Comparison of ENCODE assay signal across 9 mouse cellular contexts in the genomic region with DNA sequence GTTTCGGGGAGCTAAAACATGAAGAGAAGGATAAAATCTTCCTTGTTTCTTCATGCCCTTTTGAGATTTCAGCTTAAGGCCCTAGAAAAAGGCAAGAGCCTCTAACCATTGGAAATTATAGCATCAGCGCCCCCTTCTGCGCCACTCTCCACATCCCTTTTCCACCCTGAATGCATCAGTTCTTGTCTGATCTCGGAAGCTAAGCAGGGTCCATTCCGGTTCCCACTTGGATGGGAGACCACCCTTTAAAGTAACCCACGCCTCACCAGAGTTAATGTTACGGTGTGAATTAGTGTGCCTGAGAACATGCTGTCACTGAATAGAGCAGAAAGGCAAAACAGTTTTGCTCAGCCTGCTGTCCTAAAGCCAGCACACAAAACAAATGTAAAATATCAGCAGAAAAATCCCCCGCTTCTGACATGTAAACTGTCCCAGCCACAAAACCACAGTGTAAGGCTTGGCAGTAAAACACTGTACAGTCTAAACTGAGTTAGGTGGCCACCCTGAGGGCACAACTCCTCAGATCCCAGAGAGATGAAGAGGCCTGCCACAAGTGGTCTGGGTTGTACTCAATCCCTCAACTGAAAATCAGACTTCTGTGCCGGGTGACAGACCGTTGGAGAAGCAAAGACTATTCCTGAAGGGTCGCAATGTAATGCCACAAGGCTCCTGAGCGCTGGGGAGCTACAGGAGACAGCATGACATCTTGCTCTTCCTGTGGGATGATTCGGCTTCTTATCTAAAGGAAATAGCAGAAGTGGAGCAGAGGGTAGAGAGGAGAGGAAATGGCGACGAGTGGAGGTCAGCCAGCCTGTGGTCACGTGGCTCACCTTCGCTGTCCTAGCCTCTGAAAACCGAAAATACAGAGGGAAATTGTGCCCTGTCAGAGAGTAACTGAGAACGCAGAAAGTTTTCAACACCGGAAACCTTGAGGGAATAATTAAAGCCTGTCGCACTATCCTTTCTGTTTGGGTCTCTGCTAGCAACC.
A peak's percentile ranks its signal among the peaks of the same experiment; 100 is the strongest.
DNase-seq lines count a peak whose midpoint lies in the region; ATAC-seq lines count a peak whose summit lies in the region.
"Had no signal": no experiment of that assay in that cellular context is flagged by ENCODE, and none has a peak within 500 bp of the region (broad histone marks: within the 10 kb centered on the region; RNA-seq: fewer than 3 reads in every experiment).

No protein-coding gene starts in this region.

- H3K27ac ChIP-seq in heart, embryonic 10.5 days: peak overlapping the region; percentile 31

- no peaks in the 10 kb centered on the region for H3K27me3 ChIP-seq in heart, embryonic 10.5 days (ENCODE audit: insufficient read depth, poor library complexity, severe bottlenecking)

- peak overlapping the region; percentile 22; the same call in 1 of the 2 replicates for H3K4me3 ChIP-seq in heart, embryonic 10.5 days

- ATAC-seq in megakaryocyte, adult 5-6 weeks (ENCODE audit: poor library complexity, severe bottlenecking): peak; percentile 74

- peak; percentile 23 to 52 for DNase-seq in cerebellum, postnatal 14 days
- no peak for DNase-seq in cerebellum, postnatal 36 days
- peak; percentile 18 for DNase-seq in 3T3-L1 (ENCODE audit: low read depth, low spot score)
- DNase-seq in brain, adult 2 months (ENCODE audit: low read depth, low spot score): peak; percentile 27
- DNase-seq in heart, embryonic 10.5 days (ENCODE audit: low spot score): no peak
- DNase-seq in kidney, postnatal 4 days: peak; percentile 60 to 68
- DNase-seq in thymus, postnatal 4 days: peak; percentile 74

- H3K9me3 ChIP-seq in heart, embryonic 10.5 days: no peaks in the 10 kb centered on the region

- no peaks in the 10 kb centered on the region for H3K36me3 ChIP-seq in heart, embryonic 10.5 days
- H3K36me3 ChIP-seq: G1E had no signal

- peaks cover 7% of the 10 kb centered on the region; the same call in 1 of the 2 replicates for H3K4me1 ChIP-seq in heart, embryonic 10.5 days

- WGBS in heart, embryonic 10.5 days: 44% methylated on average over 21 of the region's 21 CpGs

Comparison
In these comparisons a context has a peak if more than half of its experiments do, and no peak if none do; other contexts are left out.
1. DNase-seq: peak in cerebellum, postnatal 14 days (2 of 2), 3T3-L1 (single experiment), brain, adult 2 months (single experiment), kidney, postnatal 4 days (2 of 2) and thymus, postnatal 4 days (single experiment); none in cerebellum, postnatal 36 days (0 of 2) and heart, embryonic 10.5 days (single experiment).